Mouse (Mus musculus): ENCODE data around the gene Smo.
A peak's percentile ranks its signal among the peaks of the same experiment; 100 is the strongest.
"Not testable (repeated sequence)": the region's sequence is repeated elsewhere in the genome, so short reads cannot be mapped to it uniquely, and the experiment has no call there.

Gene Smo

DNA sequence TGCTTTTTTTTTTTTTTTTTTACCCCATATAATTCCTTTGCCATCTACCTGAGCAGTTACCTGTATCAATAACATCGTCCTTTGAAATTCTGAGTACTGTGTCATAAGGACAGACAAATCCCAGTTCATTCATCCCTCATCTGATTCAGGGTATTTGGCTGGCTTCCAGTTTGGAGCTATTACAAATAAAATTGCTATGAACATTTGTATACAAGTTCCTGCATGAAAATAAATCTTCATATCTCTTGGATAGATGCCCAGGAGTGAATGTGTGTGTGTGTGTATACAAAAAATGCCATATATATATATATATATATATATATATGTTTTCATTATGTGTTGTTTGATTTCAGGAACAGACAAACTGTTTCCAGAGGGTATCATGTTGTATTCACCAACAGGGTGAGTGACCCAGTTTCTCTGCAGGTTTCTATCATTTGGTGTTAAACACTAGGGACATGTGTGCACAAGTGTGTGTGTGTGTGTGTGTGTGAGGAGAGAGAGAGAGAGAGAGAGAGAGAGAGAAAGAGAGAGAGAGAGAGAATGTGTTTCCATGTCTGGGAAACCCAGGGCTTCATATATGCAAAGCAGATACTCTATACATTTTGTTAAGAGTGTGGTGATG lies 8.6 kb upstream of the Smo start:
- DNase-seq (ENCODE audit: low spot score) = no peak

DNA sequence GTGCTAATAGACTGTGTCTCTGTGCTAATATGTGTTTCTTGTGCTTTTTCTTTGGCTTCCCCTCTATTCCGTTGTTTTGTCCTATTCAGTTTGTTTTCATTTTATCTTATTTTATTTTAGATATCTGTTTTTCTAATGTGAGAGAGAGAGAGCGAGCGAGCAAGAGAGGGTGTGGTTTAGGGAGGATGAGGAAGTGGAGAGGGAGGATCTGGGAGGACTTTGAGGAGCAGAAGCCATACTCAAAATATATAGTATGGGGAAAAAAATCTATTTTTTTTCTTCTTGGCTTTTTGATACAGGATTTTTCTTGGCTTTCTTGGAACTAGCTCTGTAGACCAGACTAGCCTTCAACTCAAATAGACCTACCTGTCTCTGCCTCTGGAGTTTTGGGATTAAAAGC lies 7.3 kb upstream of the Smo start:
- no peak for DNase-seq (ENCODE audit: low spot score)

DNA sequence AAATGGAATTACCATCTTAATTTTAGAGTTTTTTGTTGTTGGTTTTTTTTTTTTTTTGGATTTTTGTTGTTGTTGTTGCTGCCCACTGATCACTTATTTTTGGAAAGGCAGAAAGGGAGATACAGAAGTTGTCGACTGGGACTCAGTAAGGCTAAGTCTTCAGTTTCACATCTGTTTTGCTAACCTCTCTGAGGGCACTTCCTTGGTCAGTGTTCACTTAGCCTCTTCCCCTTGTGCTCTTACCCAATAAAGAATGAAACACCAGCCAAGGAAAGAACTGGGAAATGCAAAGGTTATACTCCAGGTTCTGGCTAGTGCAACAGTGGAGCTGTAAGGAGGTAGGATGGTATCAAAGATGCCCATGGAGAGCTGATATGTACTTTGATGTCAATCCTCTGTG lies 5.8 kb upstream of the Smo start:
- no peak for DNase-seq (ENCODE audit: low spot score)

DNA sequence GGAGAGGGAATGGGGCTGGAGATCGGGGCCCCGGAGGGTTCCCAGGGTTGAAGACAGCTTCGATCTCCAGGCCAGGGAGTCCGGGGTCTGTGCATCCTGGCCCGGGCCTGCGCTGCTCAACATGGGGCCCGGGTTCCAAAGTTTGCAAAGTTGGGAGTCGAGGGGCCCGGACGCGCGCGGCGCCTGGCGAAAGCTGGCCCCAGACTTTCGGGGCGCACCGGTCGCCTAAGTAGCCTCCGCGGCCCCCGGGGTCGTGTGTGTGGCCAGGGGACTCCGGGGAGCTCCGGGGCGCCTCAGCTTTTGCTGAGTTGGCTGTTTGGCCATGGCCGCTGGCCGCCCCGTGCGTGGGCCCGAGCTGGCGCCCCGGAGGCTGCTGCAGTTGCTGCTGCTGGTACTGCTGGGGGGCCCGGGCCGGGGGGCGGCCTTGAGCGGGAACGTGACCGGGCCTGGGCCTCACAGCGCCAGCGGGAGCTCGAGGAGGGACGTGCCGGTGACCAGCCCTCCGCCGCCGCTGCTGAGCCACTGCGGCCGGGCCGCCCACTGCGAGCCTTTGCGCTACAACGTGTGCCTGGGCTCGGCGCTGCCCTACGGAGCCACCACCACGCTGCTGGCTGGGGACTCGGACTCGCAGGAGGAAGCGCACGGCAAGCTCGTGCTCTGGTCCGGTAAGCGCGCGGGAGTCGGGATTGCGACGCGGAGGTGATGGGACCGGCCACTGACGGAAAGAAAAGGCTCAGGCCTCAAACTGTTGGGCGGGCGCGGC lies 567 bp downstream of the Smo start:
- no peak for DNase-seq (ENCODE audit: low spot score)

DNA sequence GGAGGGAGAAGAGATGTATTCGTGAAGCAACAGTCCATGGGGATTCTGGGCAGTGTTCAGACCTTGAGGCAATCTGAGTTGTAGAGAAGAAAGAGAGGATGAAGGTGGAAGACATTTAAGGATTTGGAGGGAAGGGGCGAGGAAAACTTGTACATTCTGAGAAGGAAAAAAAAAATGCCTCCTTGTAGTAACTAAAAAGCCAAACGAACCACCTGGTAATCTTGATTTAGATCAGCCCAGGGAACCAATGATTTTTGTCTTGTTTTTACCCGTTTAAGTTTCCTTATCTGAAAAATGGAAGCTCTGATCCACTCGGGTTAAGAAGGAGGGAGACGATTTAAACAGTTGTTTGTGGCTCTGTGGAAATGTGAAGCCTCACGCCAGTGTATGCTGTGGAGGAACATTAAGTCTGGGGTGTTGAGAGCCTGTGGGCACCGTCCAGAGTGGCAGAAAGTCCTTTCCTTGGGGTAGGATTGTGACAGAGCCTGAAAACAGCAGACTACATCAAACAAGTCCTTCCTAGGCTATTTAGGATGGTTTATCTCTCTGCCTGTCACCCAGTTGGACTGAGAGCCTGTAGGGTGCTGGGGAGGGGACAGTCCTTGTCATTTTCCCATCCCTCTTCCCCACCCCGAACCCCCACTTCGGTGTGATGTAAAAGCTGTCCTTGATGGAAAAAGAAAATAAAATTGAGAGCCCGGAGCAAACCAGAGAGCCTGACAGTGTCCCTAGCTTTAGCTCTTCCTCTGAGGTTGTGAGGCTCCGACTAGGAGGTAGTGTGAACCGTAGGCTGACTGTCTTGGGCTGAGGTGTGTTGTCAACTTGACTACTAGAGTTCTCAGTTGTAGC lies 1.5 kb downstream of the Smo start:
- no peak for DNase-seq (ENCODE audit: low spot score)

DNA sequence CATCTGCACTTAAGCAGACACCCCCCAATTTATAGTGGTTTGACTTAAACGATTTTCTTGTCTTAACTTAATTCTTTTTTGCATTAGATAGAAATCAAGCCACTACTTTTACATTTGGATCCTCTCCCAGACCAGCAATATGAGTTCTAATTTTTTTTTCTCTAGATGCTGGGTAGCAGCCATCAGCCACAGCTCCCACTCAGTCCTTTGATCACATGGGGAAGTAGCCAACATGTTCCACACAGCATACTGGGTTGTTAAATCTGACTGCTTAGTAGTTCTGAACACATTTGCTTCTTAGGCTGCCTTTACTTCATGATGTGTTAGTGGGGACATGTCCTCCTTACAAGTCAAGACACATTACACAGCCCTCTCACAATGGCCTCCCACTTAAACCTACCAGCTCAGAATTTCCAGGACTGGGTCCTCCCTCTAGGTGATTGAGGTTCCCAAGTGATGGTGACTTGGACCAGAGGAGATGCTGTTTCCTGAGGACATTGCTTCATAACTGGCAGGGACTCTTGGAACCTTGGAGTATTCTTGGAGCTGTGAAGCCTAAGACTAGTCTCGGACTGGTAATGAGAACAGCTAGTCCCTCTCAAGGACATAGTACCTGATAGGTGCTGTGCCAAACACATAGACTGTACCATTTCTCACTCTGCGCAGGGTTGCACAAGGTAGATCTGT lies 16.3 kb downstream of the Smo start:
- DNase-seq (ENCODE audit: low spot score) = no peak

DNA sequence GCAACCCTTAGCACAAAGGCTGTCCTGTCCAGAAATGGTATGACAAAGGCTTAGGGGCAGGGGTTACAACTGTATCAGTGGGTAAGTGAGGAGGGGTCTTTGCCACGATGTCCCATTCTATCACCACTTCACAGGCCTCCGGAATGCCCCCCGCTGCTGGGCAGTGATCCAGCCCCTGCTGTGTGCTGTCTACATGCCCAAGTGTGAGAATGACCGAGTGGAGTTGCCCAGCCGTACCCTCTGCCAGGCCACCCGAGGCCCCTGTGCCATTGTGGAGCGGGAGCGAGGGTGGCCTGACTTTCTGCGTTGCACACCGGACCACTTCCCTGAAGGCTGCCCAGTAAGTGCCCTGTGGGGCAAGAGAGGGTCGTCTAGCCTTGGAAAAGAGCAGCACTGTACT lies 18.0 kb downstream of the Smo start:
- no peak for DNase-seq (ENCODE audit: low spot score)

DNA sequence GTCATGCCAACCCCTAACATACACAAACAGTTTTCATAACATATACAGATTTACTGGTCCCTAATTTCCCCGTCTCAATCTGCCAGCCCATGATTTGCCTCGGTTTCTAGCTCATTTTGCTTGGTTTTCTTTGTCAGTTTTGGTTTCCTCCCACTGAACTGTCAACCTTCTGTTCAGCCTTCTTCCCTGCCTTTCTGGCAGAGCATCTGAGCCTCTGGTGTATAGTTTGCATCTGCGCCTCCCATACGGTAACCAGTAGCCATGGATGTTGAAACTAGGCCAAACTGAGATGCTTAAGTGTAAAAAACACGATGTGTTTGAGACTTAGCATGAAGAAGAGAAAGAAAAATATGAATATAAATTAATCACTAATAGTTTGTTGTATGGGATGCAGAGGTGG lies 20.7 kb downstream of the Smo start:
- DNase-seq (ENCODE audit: low spot score) = no peak

DNA sequence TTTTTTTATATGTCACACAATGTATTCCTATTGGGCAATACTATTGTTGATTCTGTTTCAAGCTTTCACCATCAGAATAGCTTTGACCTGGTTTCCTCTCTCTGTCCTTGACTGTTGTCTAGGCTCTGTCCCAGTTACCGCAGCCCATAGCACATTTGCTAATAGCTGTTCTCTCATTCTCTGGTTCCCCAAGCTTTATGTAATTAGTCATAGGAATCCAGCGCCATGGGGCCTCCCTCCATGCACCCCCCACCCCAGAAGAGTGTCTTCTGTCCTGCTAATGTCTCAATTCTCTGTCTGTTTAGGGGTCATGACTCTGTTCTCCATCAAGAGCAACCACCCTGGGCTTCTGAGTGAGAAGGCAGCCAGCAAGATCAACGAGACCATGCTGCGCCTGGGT lies 21.2 kb downstream of the Smo start:
- no peak for DNase-seq (ENCODE audit: low spot score)

DNA sequence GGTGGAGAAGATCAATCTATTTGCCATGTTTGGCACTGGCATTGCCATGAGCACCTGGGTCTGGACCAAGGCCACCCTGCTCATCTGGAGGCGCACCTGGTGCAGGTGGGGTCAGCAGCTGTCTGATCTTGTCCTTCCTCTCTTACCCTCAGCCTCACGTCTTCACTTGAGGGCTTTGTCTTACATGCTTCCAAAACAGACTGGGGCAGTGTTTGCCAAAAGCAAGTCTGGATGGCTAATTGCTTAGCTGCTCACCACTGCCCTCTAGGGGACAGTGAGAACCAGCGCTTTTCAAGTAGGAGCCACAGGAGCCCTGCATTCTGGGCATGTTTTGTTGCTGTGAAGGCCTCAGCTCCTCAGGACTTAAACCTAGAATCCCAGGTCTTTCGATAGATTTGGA lies 23.1 kb downstream of the Smo start:
- no peak for DNase-seq (ENCODE audit: low spot score)

DNA sequence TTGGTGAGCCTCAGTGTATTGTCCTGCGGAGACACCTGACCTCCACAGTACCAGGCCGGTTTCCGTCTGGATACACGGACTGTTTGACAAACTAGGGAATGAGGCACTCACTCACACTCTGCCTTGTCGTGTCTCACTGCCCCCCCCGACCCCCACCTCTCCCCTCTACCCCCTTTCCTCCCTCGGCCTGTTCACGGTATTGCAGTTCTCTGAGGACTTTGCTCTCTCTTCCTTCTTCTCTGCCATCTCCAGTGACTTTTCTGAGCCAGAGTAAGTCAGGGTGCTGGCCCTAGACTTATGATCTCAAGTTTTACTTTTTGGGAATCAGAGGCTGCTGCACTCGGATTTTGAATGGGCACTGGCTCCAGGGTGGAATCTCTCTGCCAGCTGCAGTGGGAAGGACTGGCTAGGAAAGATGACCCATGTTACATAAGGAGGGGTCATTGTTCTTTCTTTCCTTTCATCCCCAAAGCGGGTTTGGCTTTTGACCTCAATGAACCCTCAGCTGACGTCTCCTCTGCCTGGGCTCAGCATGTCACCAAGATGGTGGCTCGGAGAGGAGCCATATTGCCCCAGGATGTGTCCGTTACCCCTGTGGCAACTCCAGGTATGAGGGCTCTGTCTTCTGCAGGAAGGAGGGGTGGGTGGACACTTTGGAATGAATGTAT lies 23.8 kb downstream of the Smo start:
- DNase-seq (ENCODE audit: low spot score) = no peak

DNA sequence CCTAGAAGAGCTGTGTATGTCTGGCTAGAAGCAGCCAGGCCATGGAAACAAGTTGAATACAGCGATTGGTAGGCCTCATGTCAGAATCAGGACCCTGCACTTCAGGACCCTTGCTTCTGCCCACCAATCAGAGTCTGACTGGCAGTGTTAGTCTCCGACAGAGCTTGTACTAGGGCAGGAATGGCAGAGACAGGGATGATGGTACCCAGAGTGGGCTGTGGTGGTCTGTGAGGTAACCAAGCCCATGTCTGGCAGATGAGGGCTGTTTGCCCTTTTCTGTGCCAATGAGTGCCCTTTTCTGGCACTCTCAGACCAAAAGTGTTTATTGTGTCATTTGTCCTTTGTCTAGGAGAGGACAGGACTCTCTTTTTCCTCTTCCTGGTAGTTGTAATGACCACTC lies 25.1 kb downstream of the Smo start:
- DNase-seq (ENCODE audit: low spot score) = not testable (repeated sequence)

DNA sequence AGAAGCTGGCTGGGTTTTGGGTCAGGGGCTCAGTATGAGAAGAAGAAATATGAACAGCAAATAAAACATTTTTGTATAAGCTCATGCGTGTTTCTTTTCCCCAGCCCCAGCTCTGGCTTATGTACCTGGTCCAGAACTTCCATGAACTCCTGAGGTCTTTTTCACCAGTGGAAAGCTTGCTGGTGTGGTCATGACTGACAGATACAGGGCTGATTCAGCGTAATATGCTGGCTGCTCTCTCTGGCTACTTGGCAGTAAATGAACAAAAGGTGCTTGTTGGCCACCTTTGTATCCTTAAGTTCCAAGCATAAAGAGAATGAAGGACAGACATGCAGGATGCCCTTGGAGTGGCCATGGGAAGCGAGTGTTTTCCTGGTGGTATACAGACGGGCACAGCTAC lies 26.0 kb downstream of the Smo start:
- DNase-seq (ENCODE audit: low spot score) = no peak

DNA sequence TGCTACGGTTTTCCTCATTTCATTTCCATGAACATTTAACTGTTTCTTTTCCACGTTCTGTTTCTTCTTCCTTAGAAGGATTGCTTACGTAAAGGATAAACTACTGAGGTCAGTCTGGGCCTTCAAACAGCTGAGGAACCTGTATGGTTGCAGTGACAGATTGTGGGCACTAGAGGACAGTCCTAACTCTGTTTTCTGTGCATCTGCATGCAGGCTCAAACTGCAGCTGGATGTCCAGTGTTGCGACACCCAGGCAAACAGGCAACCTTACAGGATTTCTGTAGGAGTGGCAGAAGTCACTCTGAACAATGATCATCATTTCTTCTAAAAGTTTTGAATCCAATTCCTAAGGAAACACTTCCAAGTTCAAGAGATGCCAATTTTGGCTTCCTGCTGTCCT lies 27.2 kb downstream of the Smo start:
- no peak for DNase-seq (ENCODE audit: low spot score)

DNA sequence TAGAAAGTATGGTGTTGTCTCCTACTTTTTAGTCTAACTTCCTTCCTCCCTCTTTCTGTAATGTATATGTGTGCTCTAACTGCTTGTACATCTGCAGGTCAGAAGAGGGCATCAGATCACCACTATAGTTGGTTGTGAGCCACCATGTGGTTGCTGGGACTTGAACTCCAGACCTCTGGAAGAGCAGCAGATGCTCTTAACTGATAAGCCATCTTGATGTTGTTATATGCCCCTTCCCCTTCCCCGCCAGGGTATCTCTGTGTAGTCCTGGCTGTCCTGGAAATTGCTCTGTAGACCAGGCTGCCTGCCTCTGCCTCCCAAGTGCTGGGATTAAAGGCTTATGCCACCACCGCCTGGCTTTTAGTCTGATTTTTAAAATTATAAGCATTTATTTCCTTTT lies 31.6 kb downstream of the Smo start:
- no peak for DNase-seq (ENCODE audit: low spot score)

DNA sequence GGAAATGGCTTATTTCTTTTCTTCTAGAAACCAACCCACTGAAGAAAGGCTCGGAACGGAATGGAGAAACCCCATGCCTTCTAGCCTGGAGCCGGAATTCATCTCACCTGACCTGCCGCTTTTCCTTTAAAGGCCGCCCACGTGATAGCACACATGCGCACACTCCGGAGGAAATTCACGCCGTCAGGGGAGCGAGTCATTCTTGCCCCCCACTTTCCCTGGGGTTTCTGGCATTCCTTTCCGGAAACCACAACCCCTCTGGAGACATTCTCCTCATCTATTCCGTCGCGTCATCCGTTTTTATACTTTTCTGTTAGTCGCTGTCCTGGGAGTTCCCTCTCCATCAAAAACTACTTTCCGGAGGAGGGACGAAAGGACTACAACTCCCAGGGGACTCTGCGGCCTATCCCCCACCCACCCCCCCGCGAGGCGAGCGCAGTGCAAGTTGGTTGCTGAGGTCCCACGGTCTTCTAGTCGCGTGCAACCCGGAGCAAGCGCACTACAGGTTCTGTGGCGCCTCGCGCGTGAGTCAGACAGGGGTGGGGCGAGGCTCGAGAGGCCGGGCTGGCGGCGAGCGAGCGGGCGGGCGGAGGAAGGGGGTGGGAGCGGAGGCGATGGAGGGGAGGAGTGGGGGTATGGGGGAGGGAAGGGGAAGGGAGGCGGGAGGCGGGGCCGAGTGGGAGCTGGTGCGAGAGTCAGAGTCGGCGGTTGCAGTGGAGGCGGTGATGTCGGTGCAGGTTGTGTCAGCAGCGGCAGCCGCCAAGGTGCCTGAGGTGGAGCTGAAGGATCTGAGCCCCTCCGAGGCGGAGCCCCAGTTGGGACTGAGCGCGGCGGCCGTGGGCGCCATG lies 32.7 kb downstream of the Smo start, which contains the start of gene Ahcyl2:
Ahcyl2 (plus strand) TSS at position 199 of the 848 bp plus-strand sequence.
- peak; percentile 79 for DNase-seq (ENCODE audit: low spot score)

DNA sequence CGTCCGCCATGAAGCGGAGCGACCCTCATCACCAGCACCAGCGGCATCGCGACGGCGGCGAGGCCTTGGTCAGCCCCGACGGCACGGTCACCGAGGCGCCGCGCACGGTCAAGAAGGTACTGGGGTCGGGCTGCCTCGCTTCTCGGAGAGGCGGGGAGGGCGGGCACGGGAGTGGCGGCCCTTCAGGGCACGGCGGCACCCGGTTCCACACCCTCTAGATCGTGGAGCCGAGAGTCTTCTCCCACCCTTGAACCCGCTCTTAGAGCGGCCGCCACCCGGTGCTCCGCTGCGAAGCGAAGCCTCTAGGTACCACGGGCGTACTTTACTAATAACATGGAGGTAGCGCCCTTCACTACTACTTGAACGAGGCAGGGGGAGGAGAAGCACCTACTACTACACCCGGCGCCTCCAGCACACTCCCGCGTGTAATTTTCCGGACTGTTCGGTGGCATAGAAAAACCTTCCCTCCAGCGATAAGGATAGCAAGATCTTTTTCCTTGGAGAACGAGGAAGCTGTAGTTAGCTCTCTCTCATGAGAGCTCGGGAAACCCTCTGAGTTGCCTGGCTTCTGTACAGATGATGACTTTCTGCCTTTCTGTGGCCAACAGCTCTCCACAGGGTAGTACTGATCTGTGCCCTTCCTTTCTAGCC lies 33.6 kb downstream of the Smo start:
- no peak for DNase-seq (ENCODE audit: low spot score)

DNA sequence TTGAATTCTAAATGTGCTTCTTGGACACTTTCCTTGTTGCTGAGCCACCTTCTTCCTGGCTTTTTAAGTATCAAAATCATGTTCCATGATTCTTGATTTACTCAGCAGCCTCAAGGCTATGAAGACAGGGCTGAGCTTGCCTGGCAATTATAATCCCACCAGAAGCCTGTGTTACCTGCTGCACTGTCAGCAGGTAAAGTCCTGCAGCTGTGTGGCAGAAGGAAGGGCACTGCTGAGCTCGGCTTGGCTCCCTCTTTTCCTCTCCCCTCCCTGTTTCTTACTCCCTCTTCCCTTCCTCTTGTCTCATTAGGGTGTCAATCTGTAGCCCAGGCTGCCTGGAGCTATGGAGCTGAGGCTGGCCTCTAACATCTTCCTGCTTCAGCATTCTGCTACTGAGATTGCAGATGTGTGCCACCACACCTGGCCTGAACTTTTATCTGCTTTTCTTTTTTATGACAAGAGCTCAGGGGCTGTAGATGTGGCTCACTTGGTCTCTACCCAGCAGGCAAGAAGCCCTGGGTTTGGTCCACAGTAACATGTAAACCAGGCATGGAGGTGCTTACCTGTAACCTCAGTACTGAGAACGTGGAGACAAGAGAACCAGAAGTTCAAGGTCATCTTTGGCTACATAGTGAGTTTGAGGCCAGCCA lies 35.5 kb downstream of the Smo start:
- no peak for DNase-seq (ENCODE audit: low spot score)

DNA sequence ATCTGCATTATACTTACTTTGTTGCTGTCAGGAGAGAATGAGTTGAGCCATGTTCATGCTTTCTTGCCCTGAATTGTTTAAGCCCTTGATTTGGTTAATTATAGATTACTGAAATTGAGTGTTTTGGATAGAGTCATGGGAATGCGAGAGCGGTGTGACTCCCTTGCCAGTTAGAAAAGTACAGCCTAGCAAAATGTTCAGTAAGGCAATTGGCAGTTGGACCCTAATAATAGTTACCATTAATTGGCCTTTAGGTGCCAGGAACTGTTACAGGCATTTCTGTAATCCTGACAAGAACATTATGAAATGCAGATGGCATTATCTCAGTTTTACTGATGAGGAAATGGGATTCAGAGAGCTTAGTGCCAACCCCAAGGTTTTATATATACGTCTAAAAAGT lies 36.9 kb downstream of the Smo start:
- no peak for DNase-seq (ENCODE audit: low spot score)

DNA sequence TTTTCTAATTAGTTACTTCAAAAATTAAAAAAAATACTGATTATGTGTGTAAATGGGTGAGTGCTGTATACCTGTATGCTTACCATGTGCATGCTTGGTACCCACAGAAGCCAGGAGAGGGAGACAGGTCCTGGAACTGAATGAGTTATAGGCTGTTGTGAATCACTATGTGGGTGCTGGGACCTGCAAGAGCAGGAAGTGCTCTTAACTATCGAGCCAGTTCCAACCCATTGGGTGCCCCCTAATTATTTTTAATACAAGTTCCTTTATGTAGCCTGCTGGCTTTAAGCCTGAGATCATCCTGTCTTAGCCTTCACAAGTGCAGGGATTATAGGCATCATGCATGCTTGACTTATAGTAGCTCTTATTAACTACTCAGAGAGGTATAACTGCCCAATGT lies 38.9 kb downstream of the Smo start:
- DNase-seq (ENCODE audit: low spot score) = no peak
